Mouse (Mus musculus): Measurements from ENCODE around the gene Pi4kb. TPM values are rescaled to one million over a fixed set of nuclear protein-coding genes. Genes with fewer than 3 reads are reported as not detected.
"Not testable (repeated sequence)": the region's sequence is repeated elsewhere in the genome, so short reads cannot be mapped to it uniquely, and the experiment has no call there.

Pi4kb gene
- total RNA-seq (2014; fragmentation: Nextera tagmentation) (24.9 and 35.5 TPM in 2 replicates), total RNA-seq (2017) (22.7 and 27.9 TPM in 2 replicates)

GRCm38 (mm10) chr3:94974528-94975422 lies at the start of gene Pi4kb:
Gene Pi4kb (plus strand): TSS chr3:94974731.
- ATAC-seq (replicated peaks; ENCODE audit: low FRiP score, low TSS enrichment, poor library complexity, severe bottlenecking) = peak; percentile 91

- peak; percentile 95 for ATAC-seq (replicated peaks; ENCODE audit: low FRiP score, low TSS enrichment, poor library complexity, severe bottlenecking)
Measured at GRCm38 (mm10) chr3:94926301-94926736, 48.2 kb upstream of the Pi4kb start.

- ATAC-seq (replicated peaks; ENCODE audit: low FRiP score, low TSS enrichment, poor library complexity, severe bottlenecking) = not testable (repeated sequence)
Measured at GRCm38 (mm10) chr3:94928979-94929378, 45.6 kb upstream of the Pi4kb start.

GRCm38 (mm10) chr3:94930386-94931266 lies 43.9 kb upstream of the Pi4kb start:
- ATAC-seq (replicated peaks; ENCODE audit: low FRiP score, low TSS enrichment, poor library complexity, severe bottlenecking) = not testable (repeated sequence)

GRCm38 (mm10) chr3:94931427-94932082 lies 43.0 kb upstream of the Pi4kb start:
- ATAC-seq (replicated peaks; ENCODE audit: low FRiP score, low TSS enrichment, poor library complexity, severe bottlenecking) = peak; percentile 53

- ATAC-seq (replicated peaks; ENCODE audit: low FRiP score, low TSS enrichment, poor library complexity, severe bottlenecking) = not testable (repeated sequence)
Measured at GRCm38 (mm10) chr3:94932279-94932678, 42.3 kb upstream of the Pi4kb start.

- ATAC-seq (replicated peaks; ENCODE audit: low FRiP score, low TSS enrichment, poor library complexity, severe bottlenecking) = peak; percentile 53
Measured at GRCm38 (mm10) chr3:94932809-94933564, 41.5 kb upstream of the Pi4kb start, which contains the start of gene Selenbp1. Gene Selenbp1 (plus strand): TSS chr3:94933056.

- ATAC-seq (replicated peaks; ENCODE audit: low FRiP score, low TSS enrichment, poor library complexity, severe bottlenecking) = not testable (repeated sequence)
Measured at GRCm38 (mm10) chr3:94933604-94934003, 40.9 kb upstream of the Pi4kb start.

- ATAC-seq (replicated peaks; ENCODE audit: low FRiP score, low TSS enrichment, poor library complexity, severe bottlenecking) = not testable (repeated sequence)
Measured at GRCm38 (mm10) chr3:94934564-94934963, 40.0 kb upstream of the Pi4kb start.

- not testable (repeated sequence) for ATAC-seq (replicated peaks; ENCODE audit: low FRiP score, low TSS enrichment, poor library complexity, severe bottlenecking)
Measured at GRCm38 (mm10) chr3:94935332-94935731, 39.2 kb upstream of the Pi4kb start.

- peak; percentile 51 for ATAC-seq (replicated peaks; ENCODE audit: low FRiP score, low TSS enrichment, poor library complexity, severe bottlenecking)
Measured at GRCm38 (mm10) chr3:94936147-94936546, 38.4 kb upstream of the Pi4kb start.

- ATAC-seq (replicated peaks; ENCODE audit: low FRiP score, low TSS enrichment, poor library complexity, severe bottlenecking) = not testable (repeated sequence)
Measured at GRCm38 (mm10) chr3:94937194-94937593, 37.3 kb upstream of the Pi4kb start.

- ATAC-seq (replicated peaks; ENCODE audit: low FRiP score, low TSS enrichment, poor library complexity, severe bottlenecking) = not testable (repeated sequence)
Measured at GRCm38 (mm10) chr3:94940033-94940432, 34.5 kb upstream of the Pi4kb start.

GRCm38 (mm10) chr3:94942211-94942967 lies 32.1 kb upstream of the Pi4kb start:
- peak; percentile 89 for ATAC-seq (replicated peaks; ENCODE audit: low FRiP score, low TSS enrichment, poor library complexity, severe bottlenecking)

- ATAC-seq (replicated peaks; ENCODE audit: low FRiP score, low TSS enrichment, poor library complexity, severe bottlenecking) = peak; percentile 69
Measured at GRCm38 (mm10) chr3:94943706-94944105, 30.8 kb upstream of the Pi4kb start.

- no peak for ATAC-seq (replicated peaks; ENCODE audit: low FRiP score, low TSS enrichment, poor library complexity, severe bottlenecking)
Measured at GRCm38 (mm10) chr3:94948066-94948614, 26.4 kb upstream of the Pi4kb start.

GRCm38 (mm10) chr3:94949645-94950044 lies 24.9 kb upstream of the Pi4kb start:
- ATAC-seq (replicated peaks; ENCODE audit: low FRiP score, low TSS enrichment, poor library complexity, severe bottlenecking) = no peak

- ATAC-seq (replicated peaks; ENCODE audit: low FRiP score, low TSS enrichment, poor library complexity, severe bottlenecking) = 0 out of 2 replicates have a peak, but pooled peaks have one; percentile 15
Measured at GRCm38 (mm10) chr3:94952806-94953205, 21.7 kb upstream of the Pi4kb start.
